Mouse (Mus musculus): ENCODE measurements at regions not wholly inside any gene's neighbourhood (a gene's known extent, or its start where the extent isn't known, plus 50 kb on each side); places are given as distances from the start of the nearest gene placed in this dataset.

- TF ChIP-seq CTCF (conservative IDR thresholded peaks at IDR 0.05; ENCODE audit: insufficient read depth, insufficient read length, low read depth, low read length) (no peak), POLR2A (IDR thresholded peaks at IDR 0.05; ENCODE audit: low read depth, low read length) (no peak)
Observed at GRCm38 (mm10) chr8:6188422-6188821, 1083.3 kb upstream of the Slc10a2 start.

All from kidney, adult 2 months (tissue).